Mouse (Mus musculus): Measurements from ENCODE around the gene Frmd5.

GRCm38 (mm10) chr2:121601543-121601942, 205.3 kb downstream of the Frmd5 start:
- TF ChIP-seq CTCF (IDR thresholded peaks at IDR 0.05) (no peak), EP300 (IDR thresholded peaks at IDR 0.05) (no peak)
